Mouse (Mus musculus) cerebellum, postnatal 4 days (tissue): Measurements from ENCODE around the gene Zbtb8a.
"Not testable (repeated sequence)": the region's sequence is repeated elsewhere in the genome, so short reads cannot be mapped to it uniquely, and the experiment has no call there.

Experiments
- DNase-seq, 2 experiments: peaks; one replicate each; pipeline ENCODE4 v3.0.0; 2022; ENCODE audit warnings: low spot score in 2 of 2, mixed read lengths in 1 of 2

Zbtb8a gene

GRCm38 (mm10) chr4:129376961-129377545 is 863 bp downstream of the Zbtb8a start:
- peak in 1 of 2 experiments; percentile 53 for DNase-seq

- no peak for DNase-seq
These were observed 2.1 kb downstream of the Zbtb8a start for GRCm38 (mm10) chr4:129375821-129376220.

- no peak for DNase-seq
These were observed 2.9 kb downstream of the Zbtb8a start for GRCm38 (mm10) chr4:129375000-129375399.

- no peak for DNase-seq
These were observed 3.6 kb downstream of the Zbtb8a start for GRCm38 (mm10) chr4:129374219-129374755.

- no peak for DNase-seq
These were observed 4.5 kb downstream of the Zbtb8a start for GRCm38 (mm10) chr4:129373202-129373976.

- DNase-seq: no peak
These were observed 6.5 kb downstream of the Zbtb8a start for GRCm38 (mm10) chr4:129371391-129371790.

GRCm38 (mm10) chr4:129365224-129365623 is 12.7 kb downstream of the Zbtb8a start:
- DNase-seq: no peak

GRCm38 (mm10) chr4:129364379-129364778 is 13.5 kb downstream of the Zbtb8a start:
- DNase-seq: no peak

- no peak for DNase-seq
These were observed 14.5 kb downstream of the Zbtb8a start for GRCm38 (mm10) chr4:129363463-129363862.

- no peak for DNase-seq
These were observed 15.1 kb downstream of the Zbtb8a start for GRCm38 (mm10) chr4:129362771-129363170.

- not testable (repeated sequence) for DNase-seq
These were observed 15.7 kb downstream of the Zbtb8a start for GRCm38 (mm10) chr4:129362238-129362637.

GRCm38 (mm10) chr4:129357613-129358163 is 20.2 kb downstream of the Zbtb8a start:
- DNase-seq: no peak

- DNase-seq: no peak
These were observed 23.7 kb downstream of the Zbtb8a start for GRCm38 (mm10) chr4:129354236-129354635.

- no peak for DNase-seq
These were observed 24.7 kb downstream of the Zbtb8a start for GRCm38 (mm10) chr4:129353176-129353575.

GRCm38 (mm10) chr4:129351111-129351510 is 26.8 kb downstream of the Zbtb8a start:
- no peak for DNase-seq

GRCm38 (mm10) chr4:129350644-129351043 is 27.3 kb downstream of the Zbtb8a start:
- DNase-seq: peak; percentile 43 to 81

- no peak for DNase-seq
These were observed 31.3 kb downstream of the Zbtb8a start for GRCm38 (mm10) chr4:129346481-129347154.

GRCm38 (mm10) chr4:129342705-129343104 is 35.2 kb downstream of the Zbtb8a start:
- no peak for DNase-seq

GRCm38 (mm10) chr4:129341888-129342287 is 36.0 kb downstream of the Zbtb8a start:
- DNase-seq: no peak

- no peak for DNase-seq
These were observed 38.2 kb downstream of the Zbtb8a start for GRCm38 (mm10) chr4:129339743-129340142.

GRCm38 (mm10) chr4:129336291-129336690 is 41.6 kb downstream of the Zbtb8a start:
- peak in 1 of 2 experiments; percentile 17 for DNase-seq
